Mouse (Mus musculus) CH12.LX (cell line): ENCODE measurements around the gene Ppip5k1. TPM values are rescaled to one million over a fixed set of nuclear protein-coding genes. Genes with fewer than 3 reads are reported as not detected.

Experiments used
- DNase-seq: peaks from one replicate; pipeline ENCODE4 v3.0.0-alpha.2; 2013; ENCODE audit errors: extremely low read depth
- H3K27ac ChIP-seq: 2 replicates; pipeline ENCODE4 v1.5.1; 2012; ENCODE audit warnings: low read depth, mild to moderate bottlenecking, control low read depth, moderate library complexity; ENCODE audit not compliant: insufficient read depth
- H3K27me3 ChIP-seq: replicated peaks from 2 replicates; pipeline ENCODE3; 2012; ENCODE audit warnings: inconsistent platforms
- H3K36me3 ChIP-seq, 2 experiments: replicated peaks in 1 of 2; 2 replicates each; pipeline versions ENCODE3 to v1.6.1; 2012; ENCODE audit warnings: inconsistent platforms in 1 of 2, low read length in 1 of 2, mild to moderate bottlenecking in 1 of 2, mixed read lengths in 1 of 2, moderate library complexity in 1 of 2; ENCODE audit not compliant: control insufficient read depth in 1 of 2, insufficient read depth in 1 of 2
- H3K4me1 ChIP-seq, 2 experiments: 2 replicates each; pipeline ENCODE4 v1.6.1; 2012; ENCODE audit warnings: inconsistent platforms in 1 of 2, moderate library complexity in 1 of 2; ENCODE audit not compliant: insufficient read depth in 2 of 2, control insufficient read depth in 1 of 2
- H3K4me2 ChIP-seq: 2 replicates; pipeline ENCODE4 v1.6.1; 2012; ENCODE audit warnings: low read depth, mild to moderate bottlenecking, control low read depth; ENCODE audit not compliant: poor library complexity, insufficient read depth, severe bottlenecking
- H3K4me3 ChIP-seq, 3 experiments: fragments of 150-350 bp in 1 of 3; sonication (generic) in 1 of 3; replicated peaks in 1 of 3; 2 replicates each; pipeline versions ENCODE3 to v1.5.1; 2011 to 2012; ENCODE audit warnings: low read depth in 2 of 3, low read length in 2 of 3, mild to moderate bottlenecking in 2 of 3, moderate library complexity in 2 of 3, control low read depth in 1 of 3, improper control_type of control experiment in 1 of 3, inconsistent platforms in 1 of 3, mixed read lengths in 1 of 3; ENCODE audit not compliant: poor library complexity in 1 of 3
- H3K79me2 ChIP-seq: replicated peaks from 2 replicates; pipeline ENCODE4 v1.6.1; 2012; ENCODE audit warnings: mild to moderate bottlenecking, moderate library complexity; ENCODE audit not compliant: control insufficient read depth, poor library complexity, insufficient read depth, severe bottlenecking; ENCODE audit errors: extremely low read depth
- H3K9ac ChIP-seq: 2 replicates; pipeline ENCODE4 v1.6.1; 2012; ENCODE audit warnings: low read depth, mild to moderate bottlenecking, control low read depth, moderate library complexity; ENCODE audit not compliant: insufficient read depth
- H3K9me3 ChIP-seq: replicated peaks from 2 replicates; pipeline ENCODE3; 2012; ENCODE audit warnings: low read length, inconsistent platforms, mixed read lengths
- E2F4 ChIP-seq: IDR thresholded peaks from 2 replicates; pipeline ENCODE4 v1.6.1; 2011; ENCODE audit warnings: low read depth, low read length, improper control_type of control experiment; ENCODE audit not compliant: insufficient replicate concordance
- HCFC1 ChIP-seq: IDR thresholded peaks from 2 replicates; pipeline ENCODE4 v1.6.1; 2012; ENCODE audit warnings: low read depth, mild to moderate bottlenecking, inconsistent platforms, low read length, improper control_type of control experiment
- IRF4 ChIP-seq: IDR thresholded peaks from 2 replicates; pipeline ENCODE4 v1.6.1; 2014; ENCODE audit warnings: low read depth, mild to moderate bottlenecking, inconsistent platforms, low read length, improper control_type of control experiment
- JUND ChIP-seq: conservative IDR thresholded peaks from 2 replicates; pipeline ENCODE4 v1.6.1; 2011; ENCODE audit warnings: low read depth, low read length, improper control_type of control experiment
- MAFK ChIP-seq: IDR thresholded peaks from 2 replicates; pipeline ENCODE4 v1.6.1; 2011; ENCODE audit warnings: low read length, improper control_type of control experiment; ENCODE audit not compliant: insufficient replicate concordance
- MAX ChIP-seq: IDR thresholded peaks from 2 replicates; pipeline ENCODE4 v1.6.1; 2011; ENCODE audit warnings: low read length, improper control_type of control experiment
- MEF2A ChIP-seq: IDR thresholded peaks from 2 replicates; pipeline ENCODE4 v1.6.1; 2014; ENCODE audit warnings: low read depth, mild to moderate bottlenecking, inconsistent platforms, low read length, improper control_type of control experiment, borderline replicate concordance
- PAX5 ChIP-seq: IDR thresholded peaks from 2 replicates; pipeline ENCODE4 v1.6.1; 2012; ENCODE audit warnings: low read length, inconsistent platforms, mixed read lengths
- POLR2A ChIP-seq: IDR thresholded peaks from 2 replicates; pipeline ENCODE4 v1.6.1; 2011; ENCODE audit warnings: low read depth, mild to moderate bottlenecking, improper control_type of control experiment, low read length
- RCOR1 ChIP-seq: conservative IDR thresholded peaks from 2 replicates; pipeline ENCODE4 v1.6.1; 2012; ENCODE audit warnings: low read depth, mild to moderate bottlenecking, inconsistent platforms, low read length, improper control_type of control experiment
- SIN3A ChIP-seq: IDR thresholded peaks from 2 replicates; pipeline ENCODE4 v1.6.1; 2012; ENCODE audit warnings: low read length, improper control_type of control experiment, inconsistent platforms
- USF1 ChIP-seq: IDR thresholded peaks from 2 replicates; pipeline ENCODE4 v1.6.1; 2014; ENCODE audit warnings: low read depth, mild to moderate bottlenecking, inconsistent platforms, low read length, improper control_type of control experiment
- ZC3H11A ChIP-seq: IDR thresholded peaks from 2 replicates; pipeline ENCODE4 v1.6.1; 2012; ENCODE audit warnings: low read depth, mild to moderate bottlenecking, inconsistent platforms, low read length, improper control_type of control experiment
- dilution Hi-C: fragments of 300-500 bp; cut with MboI; formaldehyde crosslinking; loops from 2 replicates; pipeline ENCODE4 v1.14.3; 2020; ENCODE audit warnings: low sequenced_read_pairs; ENCODE audit not compliant: extremely low pct_unique_long_range_greater_than_20kb, extremely low pct_ligation_motif_present
- in situ Hi-C: fragments of 300-500 bp; cut with MboI; formaldehyde crosslinking; loops from 3 replicates; pipeline ENCODE4 v1.14.3; 2019; ENCODE audit warnings: low sequenced_read_pairs, low pct_ligation_motif_present, low pct_unique_long_range_greater_than_20kb, mixed read lengths
- polyA plus RNA-seq: library from polyadenylated mRNA; unstranded; fragments of >175 nt; gene quantifications from 2 replicates; pipeline ENCODE4 v1.2.1, GENCODE M21; 2012; ENCODE audit warnings: low read depth; ENCODE audit not compliant: insufficient read length
- total RNA-seq, 2 experiments: library from RNA; depleted of rRNA; stranded (reverse); fragments of 300-350 nt in 1 of 2; fragments of >200 nt in 1 of 2; gene quantifications; 2 replicates each; pipeline ENCODE4 v1.2.3; 2012 to 2014

Gene Ppip5k1
- total and polyA plus RNA-seq, 3 experiments = 4.6 to 11.9 (median 10.4) TPM

- in situ Hi-C loops = no loop called here
- DNase-seq = no peak
- H3K36me3 ChIP-seq = no peaks in the 10 kb centered on the region
- TF ChIP-seq MEF2A (no peak), E2F4 (no peak), JUND (no peak)
- TF ChIP-seq, all 38 proteins: peak for 0
- H3K79me2 ChIP-seq = no peaks in the 10 kb centered on the region
- H3K4me2 ChIP-seq = no peak overlapping the region
- no peak overlapping the region for H3K27ac ChIP-seq
- no peaks in the 10 kb centered on the region for H3K9me3 ChIP-seq
- H3K4me1 ChIP-seq = peaks cover 3 to 23% of the 10 kb centered on the region in 2 experiments
- H3K27me3 ChIP-seq = peaks cover 22% of the 10 kb centered on the region
- H3K4me3 ChIP-seq = no peak overlapping the region
- dilution Hi-C loops = no loop called here
- no peak overlapping the region for H3K9ac ChIP-seq
Observed at GRCm38 (mm10) chr2:121287850-121288249, 67.3 kb downstream of the Ppip5k1 start.

GRCm38 (mm10) chr2:121271928-121272516 lies 83.2 kb downstream of the Ppip5k1 start:
- TF ChIP-seq MAFK (no peak), ZC3H11A (no peak), POLR2A (no peak), PAX5 (no peak), HCFC1 (no peak), RCOR1 (no peak), IRF4 (no peak), MEF2A (peak; percentile 47; the same call in 1 of the 2 replicates), SIN3A (peak; percentile 3; the same call in 1 of the 2 replicates), MAX (no peak), USF1 (no peak)
- TF ChIP-seq, all 38 proteins: peak for 2
- no peaks in the 10 kb centered on the region for H3K27me3 ChIP-seq
- no peak overlapping the region for H3K27ac ChIP-seq
- in situ Hi-C loops (no loop called here), dilution Hi-C loops (no loop called here)
- peaks cover 10 to 42% of the 10 kb centered on the region in 2 experiments for H3K4me1 ChIP-seq
- H3K79me2 ChIP-seq = peaks cover 16% of the 10 kb centered on the region
- H3K4me2 ChIP-seq = peak overlapping the region; percentile 79
- peaks cover 24 to 30% of the 10 kb centered on the region in 2 experiments for H3K36me3 ChIP-seq
- H3K9me3 ChIP-seq = no peaks in the 10 kb centered on the region
- peak overlapping the region; percentile 33 to 84 (median 59) for H3K4me3 ChIP-seq
- DNase-seq = no peak
- peak overlapping the region; percentile 50; the same call in 1 of the 2 replicates for H3K9ac ChIP-seq
